ENCODE assay signal across 24 mouse cellular contexts in genomic region chr2:120137281-120137680, GRCm38 (mm10). TPM values are rescaled to one million over a fixed set of nuclear protein-coding genes. Genes with fewer than 3 reads are reported as not detected.
DNase-seq lines count a peak whose midpoint lies in the region; ATAC-seq and TF ChIP-seq lines count a peak whose summit lies in the region.
"Had no signal": no experiment of that assay in that cellular context is flagged by ENCODE, and none has a peak within 500 bp of the region (broad histone marks: within the 10 kb centered on the region; RNA-seq: fewer than 3 reads in every experiment).

No protein-coding gene starts in this region.

- no peak for TF ChIP-seq RAD21 in CH12.LX (IDR thresholded peaks at IDR 0.05; ENCODE audit: low read depth, low read length)

- H3K9ac ChIP-seq in CH12.LX (ENCODE audit: insufficient read depth, low read depth): no peak overlapping the region
- H3K9ac ChIP-seq: embryonic facial prominence, embryonic 15.5 days; forebrain, embryonic 15.5 days; hindbrain, embryonic 13.5 days; neural tube, embryonic 15.5 days had no signal

- peaks cover 12% of the 10 kb centered on the region for H3K4me1 ChIP-seq in kidney, adult 2 months (ENCODE audit: control insufficient read depth, insufficient read depth, low read length)
- H3K4me1 ChIP-seq in CH12.LX (ENCODE audit: control insufficient read depth in 1 of 2, insufficient read depth in 2 of 2): peaks cover 24 to 88% of the 10 kb centered on the region in 2 experiments
- peaks cover 68% of the 10 kb centered on the region for H3K4me1 ChIP-seq in bone marrow macrophage, adult 2 months (ENCODE audit: control insufficient read depth, insufficient read depth, low read length)
- H3K4me1 ChIP-seq: embryonic facial prominence, embryonic 15.5 days; forebrain, embryonic 15.5 days; hindbrain, embryonic 13.5 days had no signal

- WGBS in kidney, adult 2 months: 64% methylated on average over 5 of the region's 5 CpGs

- H3K36me3 ChIP-seq in kidney, adult 2 months (ENCODE audit: control insufficient read depth, insufficient read depth, low read length): peaks cover 2% of the 10 kb centered on the region; the same call in 1 of the 2 replicates
- H3K36me3 ChIP-seq in CH12.LX (replicated peaks in 1 of 2; ENCODE audit: control insufficient read depth in 1 of 2, insufficient read depth in 1 of 2, low read length in 1 of 2): peaks cover 0 to 24% of the 10 kb centered on the region in 2 experiments
- H3K36me3 ChIP-seq: embryonic facial prominence, embryonic 15.5 days; forebrain, embryonic 15.5 days; hindbrain, embryonic 13.5 days; limb, embryonic 10.5 days; neural tube, embryonic 15.5 days had no signal

- no peaks in the 10 kb centered on the region for H3K79me2 ChIP-seq in CH12.LX (replicated peaks; ENCODE audit: control insufficient read depth, extremely low read depth, insufficient read depth, poor library complexity, severe bottlenecking)

- peak overlapping the region; percentile 39; the same call in 1 of the 2 replicates for H3K27ac ChIP-seq in kidney, adult 2 months (ENCODE audit: insufficient read depth, low read depth, low read length)
- 0 out of 2 replicates have a peak overlapping the region, but pooled peaks have one; percentile 7 for H3K27ac ChIP-seq in CH12.LX (ENCODE audit: insufficient read depth, low read depth)
- peak overlapping the region; percentile 99 for H3K27ac ChIP-seq in bone marrow macrophage, adult 2 months (ENCODE audit: insufficient read depth, low read depth, low read length)
- H3K27ac ChIP-seq: embryonic facial prominence, embryonic 15.5 days; forebrain, embryonic 15.5 days; hindbrain, embryonic 13.5 days; limb, embryonic 10.5 days; neural tube, embryonic 15.5 days had no signal

- ATAC-seq in megakaryocyte, adult 5-6 weeks (ENCODE audit: poor library complexity, severe bottlenecking): peak; percentile 48
- no peak for ATAC-seq in cerebellum, adult (ENCODE audit: insufficient number of reproducible peaks, low FRiP score, low TSS enrichment)
- ATAC-seq: forebrain, embryonic 15.5 days had no signal

- DNase-seq in kidney, adult 2 months: no peak
- no peak for DNase-seq in kidney, adult 18-20 months
- DNase-seq in CH12.LX (ENCODE audit: extremely low read depth) (no peak), adipocyte (ENCODE audit: low spot score) (no peak)
- DNase-seq: adrenal gland, postnatal 25 days; cerebellum, adult 2 months; cerebellum, postnatal 36 days; gastrocnemius, postnatal 10 days; heart, adult 18-20 months; heart, postnatal 36 days; kidney, adult 11 months; kidney, postnatal 10 days; liver; lung, adult 2 months; right cerebral cortex, adult 18-20 months; right cerebral cortex, postnatal 4 days had no signal

- no peak overlapping the region for H3K4me2 ChIP-seq in CH12.LX (ENCODE audit: insufficient read depth, low read depth, poor library complexity, severe bottlenecking)
- H3K4me2 ChIP-seq: embryonic facial prominence, embryonic 15.5 days; forebrain, embryonic 15.5 days; hindbrain, embryonic 13.5 days; neural tube, embryonic 15.5 days had no signal

- no peak for TF ChIP-seq EP300 in CH12.LX (IDR thresholded peaks at IDR 0.05; ENCODE audit: low read length)

- TF ChIP-seq CTCF in kidney, adult 2 months (conservative IDR thresholded peaks at IDR 0.05; ENCODE audit: insufficient read depth, insufficient read length, low read depth, low read length): no peak
- TF ChIP-seq CTCF in CH12.LX (conservative IDR thresholded peaks at IDR 0.05 in 1 of 2, IDR thresholded peaks at IDR 0.05 in 1 of 2; ENCODE audit: low read depth in 2 of 2, low read length in 2 of 2): no peak
- no peak for TF ChIP-seq CTCF in bone marrow macrophage, adult 2 months (IDR thresholded peaks at IDR 0.05; ENCODE audit: low read depth, low read length)

- H3K4me3 ChIP-seq in kidney, adult 2 months (ENCODE audit: insufficient read depth, low read depth, low read length): no peak overlapping the region
- no peak overlapping the region for H3K4me3 ChIP-seq in CH12.LX (replicated peaks in 1 of 3; ENCODE audit: low read depth in 2 of 3, low read length in 2 of 3, poor library complexity in 1 of 3)
- H3K4me3 ChIP-seq in bone marrow macrophage, adult 2 months (ENCODE audit: insufficient read depth, low read length): peak overlapping the region; percentile 38
- H3K4me3 ChIP-seq: embryonic facial prominence, embryonic 15.5 days; forebrain, embryonic 15.5 days; hindbrain, embryonic 13.5 days; limb, embryonic 10.5 days; neural tube, embryonic 15.5 days had no signal

- no peaks in the 10 kb centered on the region for H3K27me3 ChIP-seq in kidney, adult 2 months (replicated peaks; ENCODE audit: control insufficient read depth, insufficient read depth, low read length)
- H3K27me3 ChIP-seq in CH12.LX (replicated peaks): no peaks in the 10 kb centered on the region
- H3K27me3 ChIP-seq: embryonic facial prominence, embryonic 15.5 days; forebrain, embryonic 15.5 days; hindbrain, embryonic 13.5 days; neural tube, embryonic 15.5 days had no signal

- TF ChIP-seq POLR2A in kidney, adult 2 months (IDR thresholded peaks at IDR 0.05; ENCODE audit: low read depth, low read length): no peak
- no peak for TF ChIP-seq POLR2A in CH12.LX (IDR thresholded peaks at IDR 0.05; ENCODE audit: low read depth, low read length)
- TF ChIP-seq POLR2A in bone marrow macrophage, adult 2 months (IDR thresholded peaks at IDR 0.05; ENCODE audit: borderline replicate concordance, low read depth, low read length): no peak

- dilution Hi-C loops in CH12.LX (cut with MboI; ENCODE audit: extremely low pct_ligation_motif_present, extremely low pct_unique_long_range_greater_than_20kb, low sequenced_read_pairs): no loop called here

- in situ Hi-C loops in CH12.LX (cut with MboI; ENCODE audit: low pct_ligation_motif_present, low pct_unique_long_range_greater_than_20kb, low sequenced_read_pairs): no loop called here

- H3K9me3 ChIP-seq in CH12.LX (replicated peaks; ENCODE audit: low read length): no peaks in the 10 kb centered on the region
- H3K9me3 ChIP-seq: embryonic facial prominence, embryonic 15.5 days; forebrain, embryonic 15.5 days; hindbrain, embryonic 13.5 days; limb, embryonic 10.5 days; neural tube, embryonic 15.5 days had no signal

TF ChIP-seq in CH12.LX, 34 proteins besides CTCF, POLR2A, EP300 and RAD21:
- TF ChIP-seq MEF2A (IDR thresholded peaks at IDR 0.05; ENCODE audit: borderline replicate concordance, low read depth, low read length): no peak
- TF ChIP-seq ELF1 (IDR thresholded peaks at IDR 0.05; ENCODE audit: low read depth, low read length): no peak
- TF ChIP-seq NELFE (IDR thresholded peaks at IDR 0.05; ENCODE audit: low read depth, low read length): no peak
- TF ChIP-seq SMC3 (IDR thresholded peaks at IDR 0.05; ENCODE audit: low read depth, low read length): no peak
- no peak for TF ChIP-seq MAZ (IDR thresholded peaks at IDR 0.05; ENCODE audit: low read depth, low read length)
- TF ChIP-seq CHD2 (IDR thresholded peaks at IDR 0.05; ENCODE audit: low read length): no peak
- TF ChIP-seq ZKSCAN1 (IDR thresholded peaks at IDR 0.05; ENCODE audit: borderline replicate concordance, low read depth, low read length): no peak
- no peak for TF ChIP-seq ZC3H11A (IDR thresholded peaks at IDR 0.05; ENCODE audit: low read depth, low read length)
- TF ChIP-seq ZNF384 (IDR thresholded peaks at IDR 0.05; ENCODE audit: low read depth, low read length): no peak
- no peak for TF ChIP-seq ETS1 (conservative IDR thresholded peaks at IDR 0.05; ENCODE audit: low read depth, low read length)
- no peak for TF ChIP-seq SIN3A (IDR thresholded peaks at IDR 0.05; ENCODE audit: low read length)
- no peak for TF ChIP-seq TBP (conservative IDR thresholded peaks at IDR 0.05; ENCODE audit: low read depth, low read length)
- no peak for TF ChIP-seq NRF1 (IDR thresholded peaks at IDR 0.05; ENCODE audit: low read depth, low read length)
- TF ChIP-seq USF1 (IDR thresholded peaks at IDR 0.05; ENCODE audit: low read depth, low read length): no peak
- no peak for TF ChIP-seq JUN (IDR thresholded peaks at IDR 0.05; ENCODE audit: insufficient read depth, low read depth, low read length)
- TF ChIP-seq MYC (IDR thresholded peaks at IDR 0.05; ENCODE audit: low read depth, low read length): no peak
- no peak for TF ChIP-seq KAT2A (IDR thresholded peaks at IDR 0.05; ENCODE audit: insufficient replicate concordance, low read length)
- TF ChIP-seq GABPA (IDR thresholded peaks at IDR 0.05; ENCODE audit: insufficient replicate concordance, low read depth, low read length): no peak
- no peak for TF ChIP-seq IRF4 (IDR thresholded peaks at IDR 0.05; ENCODE audit: low read depth, low read length)
- TF ChIP-seq MAFK (IDR thresholded peaks at IDR 0.05; ENCODE audit: insufficient replicate concordance, low read length): no peak
TF ChIP-seq in CH12.LX: peak in this region for 0.

RNA-seq across cellular contexts. Expression of gene Ehd4, which starts 17.1 kb away (rescaled TPM):
- polyA plus RNA-seq in kidney, adult 2 months (2012; rRNA removed): 36.5 and 38.2 TPM in 2 replicates
- total RNA-seq in CH12.LX (2012; rRNA removed) (8.1 and 9.2 TPM in 2 replicates), CH12.LX (2014; rRNA removed) (9.6 and 9.8 TPM in 2 replicates)
- 22.9 and 27.7 TPM in 2 replicates for polyA plus RNA-seq in CH12.LX (2012; ENCODE audit: insufficient read length, low read depth)
- polyA plus RNA-seq in bone marrow macrophage, adult 2 months (2012; ENCODE audit: insufficient read depth, insufficient read length, missing spikeins): 327 and 347 TPM in 2 replicates
- total RNA-seq in megakaryocyte, adult 5-6 weeks (2015): 50.9 and 56.7 TPM in 2 replicates
- total RNA-seq in megakaryocyte, adult 5-6 weeks (2017): 77.5 and 92.9 TPM in 2 replicates

Comparison
In these comparisons a context has a peak if more than half of its experiments do, and no peak if none do; other contexts are left out.
1. H3K27ac ChIP-seq: peak in every context shown above with its lines; median percentile 99 in bone marrow macrophage, adult 2 months; 39 in kidney, adult 2 months; 7 in CH12.LX.